ENCODE assay signal across 10 mouse cellular contexts in genomic region chr12:33020011-33020410, GRCm38 (mm10).
DNase-seq lines count a peak whose midpoint lies in the region; TF ChIP-seq lines count a peak whose summit lies in the region.
"Had no signal": no experiment of that assay in that cellular context is flagged by ENCODE, and none has a peak within 500 bp of the region (broad histone marks: within the 10 kb centered on the region; RNA-seq: fewer than 3 reads in every experiment).

No protein-coding gene starts in this region.

- TF ChIP-seq POLR2A in CH12.LX (IDR thresholded peaks at IDR 0.05; ENCODE audit: low read depth, low read length), result no peak

- no peak for TF ChIP-seq RAD21 in CH12.LX (IDR thresholded peaks at IDR 0.05; ENCODE audit: low read depth, low read length)

- H3K4me1 ChIP-seq in CH12.LX (ENCODE audit: control insufficient read depth in 1 of 2, insufficient read depth in 2 of 2), result peaks cover 0 to 25% of the 10 kb centered on the region in 2 experiments; a peak in 2 of 4 replicates
- H3K4me1 ChIP-seq: intestine, embryonic 15.5 days had no signal

- H3K27ac ChIP-seq in CH12.LX (ENCODE audit: insufficient read depth, low read depth), result no peak overlapping the region
- H3K27ac ChIP-seq: embryonic facial prominence, embryonic 13.5 days; intestine, embryonic 15.5 days had no signal

- DNase-seq in 3134 (ENCODE audit: extremely low read depth, insufficient read length, low spot score), result peak; percentile 77
- no peak for DNase-seq in CH12.LX (ENCODE audit: extremely low read depth)
- peak; percentile 86 for DNase-seq in gastrocnemius, adult 18-20 months (ENCODE audit: low spot score)
- DNase-seq in lung, postnatal 10 days, result peak; percentile 55
- DNase-seq in retina, embryonic 14.5 days (ENCODE audit: low spot score), result no peak
- DNase-seq in thymus, postnatal 4 days, result no peak
- DNase-seq in spleen, adult 18-20 months, result no peak
- DNase-seq: thymus, adult 18-20 months had no signal

- H3K27me3 ChIP-seq in CH12.LX (replicated peaks), result no peaks in the 10 kb centered on the region
- H3K27me3 ChIP-seq: embryonic facial prominence, embryonic 13.5 days; intestine, embryonic 15.5 days had no signal

- H3K79me2 ChIP-seq in CH12.LX (replicated peaks; ENCODE audit: control insufficient read depth, extremely low read depth, insufficient read depth, poor library complexity, severe bottlenecking), result no peaks in the 10 kb centered on the region

- no peak overlapping the region for H3K4me3 ChIP-seq in CH12.LX (replicated peaks in 1 of 3; ENCODE audit: low read depth in 2 of 3, low read length in 2 of 3, poor library complexity in 1 of 3)
- H3K4me3 ChIP-seq: embryonic facial prominence, embryonic 13.5 days; intestine, embryonic 15.5 days had no signal

- no peak for TF ChIP-seq EP300 in CH12.LX (IDR thresholded peaks at IDR 0.05; ENCODE audit: low read length)

- H3K9me3 ChIP-seq in CH12.LX (replicated peaks; ENCODE audit: low read length), result no peaks in the 10 kb centered on the region
- H3K9me3 ChIP-seq: embryonic facial prominence, embryonic 13.5 days; intestine, embryonic 15.5 days had no signal

- H3K9ac ChIP-seq in CH12.LX (ENCODE audit: insufficient read depth, low read depth), result no peak overlapping the region
- H3K9ac ChIP-seq: embryonic facial prominence, embryonic 13.5 days; intestine, embryonic 15.5 days had no signal

- no peak overlapping the region for H3K4me2 ChIP-seq in CH12.LX (ENCODE audit: insufficient read depth, low read depth, poor library complexity, severe bottlenecking)
- H3K4me2 ChIP-seq: embryonic facial prominence, embryonic 13.5 days; intestine, embryonic 15.5 days had no signal

- H3K36me3 ChIP-seq in CH12.LX (replicated peaks in 1 of 2; ENCODE audit: control insufficient read depth in 1 of 2, insufficient read depth in 1 of 2, low read length in 1 of 2), result no peaks in the 10 kb centered on the region
- H3K36me3 ChIP-seq: embryonic facial prominence, embryonic 13.5 days; intestine, embryonic 15.5 days had no signal

- dilution Hi-C loops in CH12.LX (cut with MboI; ENCODE audit: extremely low pct_ligation_motif_present, extremely low pct_unique_long_range_greater_than_20kb, low sequenced_read_pairs), result no loop called here

- in situ Hi-C loops in CH12.LX (cut with MboI; ENCODE audit: low pct_ligation_motif_present, low pct_unique_long_range_greater_than_20kb, low sequenced_read_pairs), result loop anchor here (10.0 kb wide), 1 partner anchor 245 kb away; no protein-coding TSS in a partner anchor

- TF ChIP-seq CTCF in CH12.LX (conservative IDR thresholded peaks at IDR 0.05 in 1 of 2, IDR thresholded peaks at IDR 0.05 in 1 of 2; ENCODE audit: low read depth in 2 of 2, low read length in 2 of 2), result no peak

TF ChIP-seq in CH12.LX, 34 proteins besides CTCF, POLR2A, EP300 and RAD21:
- TF ChIP-seq MAFK (IDR thresholded peaks at IDR 0.05; ENCODE audit: insufficient replicate concordance, low read length) (peak; percentile 28; the same call in 1 of the 2 replicates), NRF1 (IDR thresholded peaks at IDR 0.05; ENCODE audit: low read depth, low read length) (no peak)
TF ChIP-seq in CH12.LX: peak in this region for 1.

Comparison
In these comparisons a context has a peak if more than half of its experiments do, and no peak if none do; other contexts are left out.
1. DNase-seq: peak in 3134 (single experiment), gastrocnemius, adult 18-20 months (single experiment) and lung, postnatal 10 days (single experiment); none in CH12.LX (single experiment), retina, embryonic 14.5 days (single experiment), thymus, postnatal 4 days (single experiment) and spleen, adult 18-20 months (0 of 2).